Mouse (Mus musculus) liver, embryonic 13.5 days (tissue): ENCODE data around the gene Pglyrp1. TPM values are rescaled to one million over a fixed set of nuclear protein-coding genes. Genes with fewer than 3 reads are reported as not detected.

Experiments
- ATAC-seq: fragments of 200-750 bp; cut with Nextera tagmentation; 2 replicates; pipeline ENCODE4 v1.8.0; 2017; ENCODE audit warnings: low read depth, mild to moderate bottlenecking, moderate number of reproducible peaks, moderate library complexity
- DNase-seq: peaks from one replicate; pipeline ENCODE4 v3.0.0; 2022
- H3K27ac ChIP-seq: fragments of 300-500 bp; sonication (generic); 2 replicates; pipeline ENCODE4 v1.5.1; 2015; ENCODE audit warnings: moderate library complexity, mild to moderate bottlenecking, inconsistent platforms
- H3K27me3 ChIP-seq: fragments of 300-500 bp; sonication (generic); 2 replicates; pipeline ENCODE4 v1.6.1; 2015; ENCODE audit warnings: mild to moderate bottlenecking, inconsistent platforms
- H3K36me3 ChIP-seq: fragments of 300-500 bp; sonication (generic); 2 replicates; pipeline ENCODE4 v1.6.1; 2015; ENCODE audit warnings: mild to moderate bottlenecking, inconsistent platforms
- H3K4me1 ChIP-seq: fragments of 300-500 bp; sonication (generic); replicated peaks from 2 replicates; pipeline ENCODE4 v1.6.1; 2015; ENCODE audit warnings: inconsistent platforms
- H3K4me2 ChIP-seq: fragments of 300-500 bp; sonication (generic); 2 replicates; pipeline ENCODE4 v1.6.1; 2015; ENCODE audit warnings: inconsistent platforms, mild to moderate bottlenecking, moderate library complexity
- H3K4me3 ChIP-seq: fragments of 300-500 bp; sonication (generic); replicated peaks from 2 replicates; pipeline ENCODE4 v1.5.1; 2015; ENCODE audit warnings: mild to moderate bottlenecking, inconsistent platforms
- H3K9ac ChIP-seq: fragments of 300-500 bp; sonication (generic); 2 replicates; pipeline ENCODE4 v1.6.1; 2015; ENCODE audit warnings: mild to moderate bottlenecking, inconsistent platforms
- H3K9me3 ChIP-seq: fragments of 300-500 bp; sonication (generic); replicated peaks from 2 replicates; pipeline ENCODE4 v1.6.1; 2016; ENCODE audit warnings: inconsistent platforms
- whole genome bisulfite sequencing: fragments of 180-500 bp; shearing (Covaris S2); methylation state at CpG from one replicate; pipeline ENCODE4 v1.1.7; 2015; ENCODE audit not compliant: insufficient replicate concordance; 5-methylcytosine and 5-hydroxymethylcytosine counted together
- polyA plus RNA-seq: library from polyadenylated mRNA; unstranded; fragments of >200 nt; fragmentation: Nextera tagmentation; extraction: Ambion mirVana; gene quantifications from 2 replicates; pipeline ENCODE4 v1.2.1, GENCODE M21; 2015

Pglyrp1 gene
- polyA plus RNA-seq, 1 experiment from 2014 or later: 13.3 TPM

- Histone ChIP-seq H3K27ac (no peak overlapping the region), H3K4me1 (no peaks in the 10 kb centered on the region), H3K9ac (no peak overlapping the region), H3K4me2 (no peak overlapping the region), H3K27me3 (no peaks in the 10 kb centered on the region), H3K36me3 (no peaks in the 10 kb centered on the region), H3K4me3 (no peak overlapping the region), H3K9me3 (no peaks in the 10 kb centered on the region)
- 37% methylated on average over 5 of the region's 5 CpGs for WGBS
- ATAC-seq (no peak), DNase-seq (no peak)
These were observed 12.7 kb upstream of the Pglyrp1 start for GRCm38 (mm10) chr7:18858310-18858916.

DNA sequence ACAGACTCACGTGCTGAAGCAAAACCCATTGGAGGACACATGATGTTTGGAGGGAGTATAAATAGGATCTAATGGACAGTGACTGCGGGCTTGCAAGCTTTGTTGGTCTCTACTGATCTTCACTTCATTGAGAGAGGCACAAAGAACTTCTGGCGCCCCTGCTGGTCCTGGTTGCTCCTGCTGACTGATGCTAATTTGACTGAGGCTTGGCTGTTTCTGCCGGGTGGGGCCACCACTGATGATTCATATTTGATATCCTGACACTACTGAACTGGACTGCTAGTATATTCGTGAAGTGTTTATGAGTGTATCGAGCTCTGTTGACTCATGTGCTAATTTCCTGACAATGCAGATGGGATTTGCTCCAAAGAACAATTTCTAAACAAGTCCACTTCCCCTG is 8.3 kb upstream of the Pglyrp1 start:
- DNase-seq: no peak
- H3K27me3 ChIP-seq: no peaks in the 10 kb centered on the region
- no peak for ATAC-seq
- no peak overlapping the region for H3K9ac ChIP-seq
- 68% methylated on average over 6 of the region's 6 CpGs for WGBS
- no peak overlapping the region for H3K4me3 ChIP-seq
- no peaks in the 10 kb centered on the region for H3K4me1 ChIP-seq
- H3K4me2 ChIP-seq: no peak overlapping the region
- H3K36me3 ChIP-seq: no peaks in the 10 kb centered on the region
- H3K27ac ChIP-seq: no peak overlapping the region
- no peaks in the 10 kb centered on the region for H3K9me3 ChIP-seq

GRCm38 (mm10) chr7:18868491-18868890 is 2.6 kb upstream of the Pglyrp1 start:
- H3K27ac ChIP-seq: no peak overlapping the region
- no peaks in the 10 kb centered on the region for H3K36me3 ChIP-seq
- no peak overlapping the region for H3K4me3 ChIP-seq
- 60% methylated on average over 2 of the region's 2 CpGs for WGBS
- H3K4me2 ChIP-seq: no peak overlapping the region
- ATAC-seq (no peak), DNase-seq (no peak)
- peaks cover 8% of the 10 kb centered on the region for H3K27me3 ChIP-seq
- H3K9ac ChIP-seq: no peak overlapping the region
- H3K4me1 ChIP-seq: 0 out of 2 replicates have a peak, but pooled peaks cover 4% of the 10 kb centered on the region
- no peaks in the 10 kb centered on the region for H3K9me3 ChIP-seq

DNA sequence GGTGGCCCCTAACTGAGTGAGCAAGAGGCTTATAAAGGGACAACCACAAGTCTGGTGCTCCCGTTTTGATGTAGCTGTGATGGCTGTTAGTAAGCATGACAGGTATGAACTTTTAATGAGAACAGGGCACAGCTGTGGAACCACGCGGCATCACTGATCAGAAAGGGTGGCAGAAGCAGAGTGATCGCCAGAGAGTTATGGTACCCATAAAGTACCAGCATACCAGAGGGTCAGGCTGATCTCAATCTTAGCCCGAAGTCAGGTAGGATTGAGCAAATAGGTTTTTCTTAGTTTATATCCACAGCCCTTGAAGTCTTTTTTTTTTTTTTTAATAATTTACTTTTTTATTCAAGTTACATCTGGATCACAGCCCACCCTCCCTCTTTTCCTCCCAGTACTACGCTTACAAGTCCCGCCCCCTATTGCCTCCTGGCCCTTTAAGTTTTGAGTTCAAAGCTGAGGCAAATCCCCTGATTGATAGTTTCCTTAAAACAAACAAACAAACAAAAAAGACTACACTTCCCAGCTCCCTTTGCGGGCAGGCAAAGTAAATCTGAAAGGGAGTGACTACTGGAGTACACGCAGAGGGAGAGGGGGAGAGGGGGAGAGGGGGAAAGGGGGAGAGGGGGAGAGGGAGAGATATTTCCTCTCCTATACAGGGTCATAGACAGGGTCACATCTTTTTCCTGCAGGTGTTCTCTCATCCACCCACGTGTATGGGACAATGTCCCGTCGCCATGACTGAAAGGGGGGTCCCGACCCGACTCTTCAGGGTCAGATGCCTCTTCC is 1.1 kb downstream of the Pglyrp1 start:
- ATAC-seq: no peak
- 0 out of 2 replicates have a peak, but pooled peaks cover 4% of the 10 kb centered on the region for H3K4me1 ChIP-seq
- DNase-seq: no peak
- no peak overlapping the region for H3K27ac ChIP-seq
- H3K27me3 ChIP-seq: peaks cover 8% of the 10 kb centered on the region
- H3K4me2 ChIP-seq: peak overlapping the region; percentile 48
- WGBS: 33% methylated on average over 14 of the region's 14 CpGs
- no peaks in the 10 kb centered on the region for H3K36me3 ChIP-seq
- H3K9ac ChIP-seq: no peak overlapping the region
- H3K4me3 ChIP-seq: no peak overlapping the region
- no peaks in the 10 kb centered on the region for H3K9me3 ChIP-seq

GRCm38 (mm10) chr7:18872816-18873215 is 1.7 kb downstream of the Pglyrp1 start:
- H3K4me2 ChIP-seq: peak overlapping the region; percentile 48
- H3K9me3 ChIP-seq: no peaks in the 10 kb centered on the region
- H3K9ac ChIP-seq: no peak overlapping the region
- DNase-seq: no peak
- H3K4me1 ChIP-seq: 0 out of 2 replicates have a peak, but pooled peaks cover 4% of the 10 kb centered on the region
- 8% methylated on average over 7 of the region's 7 CpGs for WGBS
- no peak for ATAC-seq
- peaks cover 8% of the 10 kb centered on the region for H3K27me3 ChIP-seq
- H3K4me3 ChIP-seq: peak overlapping the region; percentile 28; the same call in 1 of the 2 replicates
- no peak overlapping the region for H3K27ac ChIP-seq
- no peaks in the 10 kb centered on the region for H3K36me3 ChIP-seq

- Histone ChIP-seq H3K9ac (no peak overlapping the region), H3K4me2 (peak overlapping the region; percentile 48), H3K4me3 (peak overlapping the region; percentile 28), H3K9me3 (no peaks in the 10 kb centered on the region), H3K4me1 (0 out of 2 replicates have a peak, but pooled peaks cover 4% of the 10 kb centered on the region), H3K27ac (no peak overlapping the region), H3K27me3 (peaks cover 8% of the 10 kb centered on the region), H3K36me3 (no peaks in the 10 kb centered on the region)
- DNase-seq: no peak
- ATAC-seq: peak; percentile 34; the same call in 1 of the 2 replicates
- 1% methylated on average over 10 of the region's 10 CpGs for WGBS
These were observed 2.1 kb downstream of the Pglyrp1 start for GRCm38 (mm10) chr7:18873253-18873652.

DNA sequence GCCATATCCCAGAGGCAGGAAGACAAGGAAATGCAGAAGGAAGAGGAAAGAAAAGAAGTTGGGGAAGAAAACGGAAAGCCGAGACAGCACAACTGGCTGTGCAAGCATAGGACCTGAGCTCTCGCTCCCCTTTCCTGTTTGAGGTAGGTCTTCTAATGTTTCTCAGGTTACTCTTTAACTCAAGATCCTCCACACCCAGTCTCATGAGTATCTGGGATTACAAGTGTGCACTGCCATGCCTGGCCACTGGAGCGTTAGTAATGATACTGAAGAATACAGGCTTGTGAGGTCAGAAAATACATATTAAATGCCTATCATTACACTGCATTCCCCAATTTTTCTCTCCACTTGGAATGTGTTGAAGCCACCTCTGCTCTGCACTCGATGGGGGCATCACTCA is 4.2 kb downstream of the Pglyrp1 start:
- H3K27me3 ChIP-seq: peaks cover 8% of the 10 kb centered on the region
- no peaks in the 10 kb centered on the region for H3K9me3 ChIP-seq
- H3K4me3 ChIP-seq: no peak overlapping the region
- H3K36me3 ChIP-seq: no peaks in the 10 kb centered on the region
- 65% methylated on average over 5 of the region's 5 CpGs for WGBS
- 0 out of 2 replicates have a peak, but pooled peaks cover 4% of the 10 kb centered on the region for H3K4me1 ChIP-seq
- H3K4me2 ChIP-seq: no peak overlapping the region
- ATAC-seq (no peak), DNase-seq (no peak)
- no peak overlapping the region for H3K9ac ChIP-seq
- H3K27ac ChIP-seq: no peak overlapping the region

GRCm38 (mm10) chr7:18878691-18879090 is 7.6 kb downstream of the Pglyrp1 start:
- Histone ChIP-seq H3K27ac (no peak overlapping the region), H3K4me3 (no peak overlapping the region), H3K27me3 (no peaks in the 10 kb centered on the region), H3K9me3 (no peaks in the 10 kb centered on the region), H3K4me1 (no peaks in the 10 kb centered on the region; the same call in 1 of the 2 replicates), H3K36me3 (no peaks in the 10 kb centered on the region), H3K4me2 (no peak overlapping the region), H3K9ac (no peak overlapping the region)
- DNase-seq (no peak), ATAC-seq (no peak)
- 55% methylated on average over 7 of the region's 7 CpGs for WGBS

- ATAC-seq (peak; percentile 57; the same call in 1 of the 2 replicates), DNase-seq (no peak)
- no peak overlapping the region for H3K9ac ChIP-seq
- no peak overlapping the region for H3K4me2 ChIP-seq
- WGBS: 31% methylated on average over 9 of the region's 9 CpGs
- no peak overlapping the region for H3K27ac ChIP-seq
- no peaks in the 10 kb centered on the region for H3K36me3 ChIP-seq
- H3K4me3 ChIP-seq: no peak overlapping the region
- H3K4me1 ChIP-seq: peaks cover 7% of the 10 kb centered on the region; the same call in 1 of the 2 replicates
- no peaks in the 10 kb centered on the region for H3K9me3 ChIP-seq
- H3K27me3 ChIP-seq: no peaks in the 10 kb centered on the region
These were observed 13.0 kb downstream of the Pglyrp1 start for GRCm38 (mm10) chr7:18883991-18884744.

GRCm38 (mm10) chr7:18884745-18885422 is 13.8 kb downstream of the Pglyrp1 start:
- DNase-seq (no peak), ATAC-seq (no peak)
- Histone ChIP-seq H3K4me2 (no peak overlapping the region), H3K27ac (no peak overlapping the region), H3K36me3 (no peaks in the 10 kb centered on the region), H3K4me1 (peaks cover 7% of the 10 kb centered on the region; the same call in 1 of the 2 replicates), H3K9ac (no peak overlapping the region), H3K27me3 (no peaks in the 10 kb centered on the region), H3K4me3 (no peak overlapping the region), H3K9me3 (no peaks in the 10 kb centered on the region)
- 33% methylated on average over 13 of the region's 13 CpGs for WGBS

DNA sequence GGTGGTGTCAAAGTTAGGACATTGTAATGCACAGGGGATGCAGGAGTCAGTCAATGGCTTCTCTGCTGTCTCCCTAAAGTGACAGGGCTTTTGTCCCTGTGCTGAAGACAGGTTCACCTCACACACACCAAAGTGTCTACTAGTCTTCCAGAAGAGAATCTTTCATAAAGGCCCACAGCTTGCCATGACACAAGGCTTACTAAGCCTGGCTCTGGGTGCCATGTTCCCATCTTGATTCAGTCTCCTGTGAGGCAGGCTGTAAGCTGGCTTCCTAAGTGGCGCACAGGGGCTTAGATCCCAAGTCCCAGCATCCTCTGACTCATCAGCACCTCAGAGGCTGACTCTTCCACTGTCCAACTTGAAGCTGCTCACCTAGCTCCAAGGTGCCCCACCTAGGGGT is 15.8 kb downstream of the Pglyrp1 start:
- Histone ChIP-seq H3K36me3 (no peaks in the 10 kb centered on the region), H3K27ac (no peak overlapping the region), H3K4me2 (no peak overlapping the region), H3K27me3 (no peaks in the 10 kb centered on the region), H3K9ac (no peak overlapping the region), H3K4me1 (peaks cover 7% of the 10 kb centered on the region; the same call in 1 of the 2 replicates), H3K9me3 (no peaks in the 10 kb centered on the region), H3K4me3 (no peak overlapping the region)
- ATAC-seq (no peak), DNase-seq (no peak)
- 50% methylated on average over 1 of the region's 1 CpGs for WGBS
